Mouse (Mus musculus): ENCODE results near the gene Pon3. TPM values are rescaled to one million over a fixed set of nuclear protein-coding genes. Genes with fewer than 3 reads are reported as not detected.
"Not testable (repeated sequence)": the region's sequence is repeated elsewhere in the genome, so short reads cannot be mapped to it uniquely, and the experiment has no call there.

Pon3 gene
- polyA plus RNA-seq, 1 experiment from 2014 or later, result 1.8 TPM

DNA sequence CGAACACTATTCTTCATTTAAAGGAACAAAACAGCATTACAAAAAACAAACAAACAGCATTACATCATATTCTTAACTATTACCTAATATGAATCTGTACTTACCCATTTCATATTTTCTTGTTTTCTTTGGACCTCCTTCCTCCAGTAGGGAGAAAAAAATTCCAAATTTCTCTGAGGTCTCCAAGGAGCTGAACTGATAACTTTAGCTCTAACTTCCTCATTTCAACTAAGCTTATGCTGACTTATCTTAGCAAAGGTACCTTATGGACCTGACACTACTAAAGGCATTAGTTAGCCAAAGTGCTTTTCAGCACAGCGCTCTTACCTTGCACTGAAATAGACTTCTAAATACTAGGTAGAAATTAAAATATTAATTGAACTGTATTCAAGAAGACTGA is 1.2 kb downstream of the Pon3 start:
- no peak for DNase-seq (ENCODE audit: low read depth, low spot score)
- no peak for TF ChIP-seq CTCF (IDR thresholded peaks at IDR 0.05)
- CTCF ChIA-PET, result no interaction called here
- ATAC-seq, result no peak
- POLR2A ChIA-PET, result no interaction called here
- no peaks in the 10 kb centered on the region for H3K27me3 ChIP-seq
- in situ Hi-C loops (cut with MboI; ENCODE audit: low pct_unique_long_range_greater_than_20kb), result no loop called here

DNA sequence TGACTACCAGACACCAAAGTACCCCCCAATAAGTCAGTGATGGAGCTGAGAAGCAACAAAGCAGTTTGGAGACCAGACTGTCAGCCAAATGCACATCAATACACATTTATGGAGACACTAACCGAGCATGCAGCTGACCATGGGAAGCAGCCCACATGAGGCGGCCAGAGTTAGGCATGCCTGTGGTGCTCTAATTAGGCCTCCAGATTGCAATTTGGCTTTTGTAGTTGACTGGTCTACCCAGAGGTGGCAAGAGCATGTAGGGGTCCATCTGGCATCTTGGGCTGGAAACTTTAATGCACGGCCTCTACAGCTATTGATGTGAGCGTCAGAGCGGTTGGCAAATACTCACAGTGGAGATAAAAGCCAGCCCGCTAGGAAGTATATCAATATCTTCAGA is 10.2 kb downstream of the Pon3 start:
- POLR2A ChIA-PET, result no interaction called here
- no peaks in the 10 kb centered on the region for H3K27me3 ChIP-seq
- in situ Hi-C loops (cut with MboI; ENCODE audit: low pct_unique_long_range_greater_than_20kb), result no loop called here
- CTCF ChIA-PET, result no interaction called here
- TF ChIP-seq CTCF (IDR thresholded peaks at IDR 0.05), result no peak
- no peak for DNase-seq (ENCODE audit: low read depth, low spot score)
- no peak for ATAC-seq

DNA sequence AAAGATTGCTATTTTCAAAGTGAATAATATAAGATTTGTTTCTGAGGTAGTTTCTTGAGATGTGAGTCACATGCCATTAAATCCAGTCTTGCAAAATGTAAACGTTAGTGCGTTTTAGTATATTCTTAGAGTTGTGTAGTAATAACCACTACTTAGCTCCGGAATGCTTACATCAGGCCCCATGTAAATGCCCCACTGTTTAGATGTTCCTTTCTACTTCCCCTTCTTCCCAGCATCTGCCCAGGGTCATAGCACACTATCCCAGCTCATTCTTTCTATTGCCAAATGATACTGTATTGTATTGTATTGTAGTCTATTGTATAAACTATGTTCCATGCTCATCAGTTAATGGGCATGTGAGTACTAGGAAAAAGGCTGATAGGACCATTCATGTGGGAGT is 17.3 kb downstream of the Pon3 start:
- in situ Hi-C loops (cut with MboI; ENCODE audit: low pct_unique_long_range_greater_than_20kb), result no loop called here
- POLR2A ChIA-PET, result interaction anchor here (0.6 kb wide), 1 partner anchor 59 kb away, joined by 3 read pairs; the partner anchor contains the start of gene Pon2
- no peak for DNase-seq (ENCODE audit: low read depth, low spot score)
- CTCF ChIA-PET, result no interaction called here
- no peak for ATAC-seq
- no peak for TF ChIP-seq CTCF (IDR thresholded peaks at IDR 0.05)
- no peaks in the 10 kb centered on the region for H3K27me3 ChIP-seq

DNA sequence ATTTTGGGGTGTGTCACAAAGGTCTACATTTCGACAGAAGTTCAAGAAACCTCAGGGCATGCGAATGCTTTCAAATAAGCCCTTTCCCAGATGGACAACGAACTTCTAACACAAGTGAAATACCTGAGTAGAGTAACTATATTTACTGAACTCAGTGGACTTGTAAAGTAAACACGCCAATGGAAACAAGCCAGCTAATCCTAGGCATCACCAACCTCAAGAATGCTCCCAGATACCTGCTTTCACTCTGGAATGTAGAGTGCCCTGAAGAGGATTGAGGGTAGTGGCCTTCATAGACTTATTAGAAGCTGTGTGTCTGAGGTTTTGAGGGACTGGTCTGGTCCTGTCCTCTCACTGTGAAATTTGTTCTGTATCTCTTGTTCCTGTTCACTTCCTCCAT is 18.6 kb downstream of the Pon3 start:
- H3K27me3 ChIP-seq, result no peaks in the 10 kb centered on the region
- no peak for TF ChIP-seq CTCF (IDR thresholded peaks at IDR 0.05)
- in situ Hi-C loops (cut with MboI; ENCODE audit: low pct_unique_long_range_greater_than_20kb), result no loop called here
- ATAC-seq (peak; percentile 85), DNase-seq (ENCODE audit: low read depth, low spot score) (no peak)
- ChIA-PET CTCF (interaction anchor here (1.3 kb wide), 1 partner anchor 19 kb away, joined by 3 read pairs; no protein-coding TSS in a partner anchor), POLR2A (no interaction called here)

DNA sequence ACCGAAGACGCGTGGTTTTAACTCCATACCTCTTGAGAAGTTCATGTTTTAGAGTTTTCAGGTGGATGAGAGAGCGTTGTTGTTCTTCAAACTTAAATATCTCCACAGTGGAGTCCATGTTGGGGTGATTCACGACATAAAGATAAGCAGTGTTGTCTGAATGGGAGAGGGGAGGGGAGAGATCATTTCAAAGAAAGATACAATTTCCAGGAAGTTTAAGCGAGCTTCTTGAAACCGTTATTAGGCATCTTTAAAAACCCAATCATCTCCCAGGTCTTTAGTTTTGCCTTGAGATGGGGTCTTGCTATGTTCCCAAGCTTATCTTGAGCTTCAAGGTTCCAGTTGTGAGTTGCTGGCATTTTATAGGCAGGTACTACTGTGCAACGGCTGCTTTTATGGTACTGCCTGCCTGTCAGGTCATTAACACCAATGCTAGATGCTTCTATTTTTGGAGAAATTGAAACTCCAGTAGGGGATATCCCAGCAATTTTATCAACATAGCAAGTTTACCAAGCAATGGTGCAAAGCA is 19.2 kb downstream of the Pon3 start:
- TF ChIP-seq CTCF (IDR thresholded peaks at IDR 0.05), result no peak
- in situ Hi-C loops (cut with MboI; ENCODE audit: low pct_unique_long_range_greater_than_20kb), result no loop called here
- CTCF ChIA-PET, result interaction anchor here (1.3 kb wide), 1 partner anchor 18 kb away, joined by 3 read pairs; no protein-coding TSS in a partner anchor
- ATAC-seq (no peak), DNase-seq (ENCODE audit: low read depth, low spot score) (no peak)
- POLR2A ChIA-PET, result no interaction called here
- no peaks in the 10 kb centered on the region for H3K27me3 ChIP-seq

DNA sequence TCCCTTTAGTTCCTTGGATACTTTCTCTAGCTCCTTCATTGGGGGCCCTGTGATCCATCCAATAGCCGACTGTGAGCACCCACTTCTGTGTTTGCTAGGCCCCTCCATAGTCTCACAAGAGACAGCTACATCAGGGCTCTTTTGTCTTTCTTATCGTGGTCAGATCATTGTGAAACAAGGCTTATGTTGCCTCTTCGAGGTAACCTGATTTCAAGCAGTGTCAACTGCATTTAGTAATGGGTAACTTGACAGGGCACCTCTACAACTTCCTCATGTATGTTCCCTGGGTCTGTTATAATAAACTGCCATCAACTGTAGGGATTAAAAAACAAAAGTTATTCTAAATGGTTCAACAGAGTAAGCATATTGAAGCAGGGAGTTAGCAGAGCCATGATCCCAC is 21.5 kb downstream of the Pon3 start:
- ATAC-seq, result no peak
- ChIA-PET CTCF (no interaction called here), POLR2A (no interaction called here)
- no peaks in the 10 kb centered on the region for H3K27me3 ChIP-seq
- in situ Hi-C loops (cut with MboI; ENCODE audit: low pct_unique_long_range_greater_than_20kb), result no loop called here
- DNase-seq (ENCODE audit: low read depth, low spot score), result no peak
- no peak for TF ChIP-seq CTCF (IDR thresholded peaks at IDR 0.05)

DNA sequence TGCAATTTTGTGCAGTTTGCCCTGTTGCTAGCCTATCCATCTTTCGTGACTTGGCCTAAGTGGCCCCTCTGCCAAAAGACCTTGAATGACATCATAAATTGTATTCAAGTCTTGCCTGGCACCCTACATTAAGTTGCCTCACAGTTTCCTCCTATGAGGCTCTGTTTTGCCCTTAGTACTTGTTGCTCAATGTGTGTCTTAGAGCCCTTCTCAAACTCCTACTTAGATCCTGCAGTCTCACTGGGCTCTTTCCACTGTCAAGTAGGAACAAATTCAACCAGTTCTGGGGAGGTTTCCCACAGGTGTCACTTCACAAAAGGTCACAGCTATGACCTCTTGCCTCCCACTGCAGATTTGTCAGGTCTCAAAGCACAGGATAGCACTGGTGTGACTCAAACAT is 22.3 kb downstream of the Pon3 start:
- ChIA-PET CTCF (no interaction called here), POLR2A (no interaction called here)
- TF ChIP-seq CTCF (IDR thresholded peaks at IDR 0.05), result no peak
- ATAC-seq, result no peak
- no peaks in the 10 kb centered on the region for H3K27me3 ChIP-seq
- in situ Hi-C loops (cut with MboI; ENCODE audit: low pct_unique_long_range_greater_than_20kb), result no loop called here
- DNase-seq (ENCODE audit: low read depth, low spot score), result no peak

DNA sequence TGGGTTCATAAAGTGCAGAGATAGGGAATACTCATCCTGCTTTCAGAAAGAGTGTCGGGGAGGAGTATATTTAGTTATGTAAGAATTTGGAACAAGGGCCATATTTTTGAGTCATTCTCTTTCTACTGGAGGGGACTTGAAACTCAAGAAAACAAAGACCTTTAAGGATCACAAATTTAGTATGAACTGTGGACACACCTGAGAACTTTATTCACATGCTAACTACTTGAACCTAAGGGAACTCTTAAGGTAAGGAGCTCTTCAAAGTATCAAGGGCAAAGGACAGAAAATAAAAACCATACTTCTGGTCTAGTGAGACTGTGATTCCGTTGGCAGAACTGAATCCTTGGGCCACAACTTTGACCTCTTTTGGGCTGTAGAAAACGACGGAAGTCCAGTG is 24.1 kb downstream of the Pon3 start:
- CTCF ChIA-PET, result no interaction called here
- POLR2A ChIA-PET, result no interaction called here
- no peak for TF ChIP-seq CTCF (IDR thresholded peaks at IDR 0.05)
- in situ Hi-C loops (cut with MboI; ENCODE audit: low pct_unique_long_range_greater_than_20kb), result no loop called here
- ATAC-seq (no peak), DNase-seq (ENCODE audit: low read depth, low spot score) (no peak)
- peaks cover 3% of the 10 kb centered on the region for H3K27me3 ChIP-seq

DNA sequence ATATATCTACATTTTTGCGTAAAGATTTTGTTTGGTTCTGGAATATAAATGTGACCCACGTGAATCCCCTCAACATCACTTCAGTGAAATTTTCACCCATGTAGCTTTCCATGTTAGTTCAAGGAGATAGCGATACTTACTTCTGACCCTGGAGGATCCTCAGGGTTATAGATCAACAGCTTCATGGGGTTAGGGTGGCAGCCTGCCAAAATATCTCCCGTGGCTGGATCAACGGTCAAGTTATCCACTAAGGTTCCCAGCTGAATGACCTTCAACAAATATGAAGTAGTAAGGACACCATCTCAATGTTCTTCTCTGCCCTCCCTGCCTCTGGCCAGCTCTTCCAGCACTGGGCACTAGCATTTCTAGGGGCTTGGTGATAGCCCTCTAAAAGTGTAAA is 25.8 kb downstream of the Pon3 start:
- CTCF ChIA-PET, result no interaction called here
- POLR2A ChIA-PET, result no interaction called here
- no peak for DNase-seq (ENCODE audit: low read depth, low spot score)
- TF ChIP-seq CTCF (IDR thresholded peaks at IDR 0.05), result no peak
- peaks cover 3% of the 10 kb centered on the region for H3K27me3 ChIP-seq
- no peak for ATAC-seq
- in situ Hi-C loops (cut with MboI; ENCODE audit: low pct_unique_long_range_greater_than_20kb), result no loop called here

DNA sequence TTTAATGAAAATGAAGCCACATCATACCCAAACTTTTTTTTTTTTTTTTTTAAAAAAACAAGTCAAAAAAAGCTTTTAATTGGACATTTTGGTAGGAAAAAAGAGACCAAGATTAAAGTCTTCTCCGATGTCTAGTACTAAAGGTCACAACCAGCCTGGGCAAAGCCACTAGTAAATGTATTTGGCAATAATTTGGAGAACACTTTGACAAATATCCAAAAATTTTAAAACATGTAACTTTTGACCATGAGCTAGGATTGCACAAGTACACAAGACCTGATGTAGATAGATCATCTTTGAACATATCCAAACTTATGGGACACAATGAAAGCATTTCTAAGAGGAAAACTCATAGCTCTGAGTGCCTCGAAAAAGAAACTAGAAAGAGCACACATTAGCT is 32.5 kb downstream of the Pon3 start:
- in situ Hi-C loops (cut with MboI; ENCODE audit: low pct_unique_long_range_greater_than_20kb); DNase-seq (ENCODE audit: low read depth, low spot score); CTCF ChIA-PET; ATAC-seq; H3K27me3 ChIP-seq: not testable (repeated sequence)
- POLR2A ChIA-PET, result interaction anchor here (0.6 kb wide), 1 partner anchor 10 kb away, joined by 3 read pairs; no protein-coding TSS in a partner anchor

DNA sequence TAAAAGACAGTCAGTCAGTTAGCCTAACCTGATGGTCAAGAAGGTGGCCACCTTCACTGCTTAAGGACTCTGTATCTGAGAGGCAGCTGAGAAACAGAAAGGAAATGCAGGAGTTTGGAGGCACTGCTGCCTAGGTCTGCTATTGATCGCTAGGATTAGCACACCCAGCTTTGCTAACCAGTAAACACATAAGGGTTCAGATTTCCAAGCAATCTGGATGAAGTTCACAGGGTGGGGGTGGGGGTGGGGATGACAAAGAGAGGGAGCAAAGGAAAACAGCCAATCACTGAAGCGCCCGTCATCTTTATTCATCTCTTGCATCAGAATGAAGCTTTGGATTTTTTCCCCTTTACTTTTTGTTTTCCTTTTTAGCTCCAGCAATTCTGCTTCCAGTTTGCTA is 34.0 kb downstream of the Pon3 start:
- in situ Hi-C loops (cut with MboI; ENCODE audit: low pct_unique_long_range_greater_than_20kb), result no loop called here
- no peak for TF ChIP-seq CTCF (IDR thresholded peaks at IDR 0.05)
- ATAC-seq, result no peak
- DNase-seq (ENCODE audit: low read depth, low spot score), result no peak
- ChIA-PET POLR2A (no interaction called here), CTCF (no interaction called here)
- no peaks in the 10 kb centered on the region for H3K27me3 ChIP-seq

DNA sequence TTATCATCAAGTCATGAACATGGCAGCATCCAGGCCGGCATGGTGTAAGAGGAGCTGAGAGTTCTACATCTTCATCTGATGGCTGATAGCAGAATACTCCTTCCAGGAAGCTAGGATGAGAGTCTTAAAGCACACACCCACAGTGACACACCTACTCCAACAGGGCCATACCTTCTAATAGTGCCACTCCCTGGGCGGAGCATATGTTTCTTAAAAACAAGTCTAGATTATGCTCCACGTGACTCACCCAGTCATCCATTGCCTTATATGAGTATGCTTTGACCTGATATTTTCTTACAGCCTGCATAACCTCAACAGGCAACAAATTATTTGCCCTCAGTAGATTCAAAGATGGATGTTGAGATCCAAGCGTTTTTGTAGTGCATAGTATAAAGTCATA is 37.9 kb downstream of the Pon3 start:
- CTCF ChIA-PET, result interaction anchor here (1.3 kb wide), 1 partner anchor 19 kb away, joined by 3 read pairs; no protein-coding TSS in a partner anchor
- ATAC-seq (no peak), DNase-seq (ENCODE audit: low read depth, low spot score) (no peak)
- in situ Hi-C loops (cut with MboI; ENCODE audit: low pct_unique_long_range_greater_than_20kb), result no loop called here
- POLR2A ChIA-PET, result no interaction called here
- no peak for TF ChIP-seq CTCF (IDR thresholded peaks at IDR 0.05)
- no peaks in the 10 kb centered on the region for H3K27me3 ChIP-seq

Measured in Patski (cell line).